Mouse (Mus musculus): ENCODE measurements around the gene Btg4.
"Not testable (repeated sequence)": the region's sequence is repeated elsewhere in the genome, so short reads cannot be mapped to it uniquely, and the experiment has no call there.

The Btg4 gene

GRCm38 (mm10) chr9:51093697-51094096 lies 33.0 kb downstream of the Btg4 start:
- no peak for DNase-seq (ENCODE audit: low spot score)

- DNase-seq (ENCODE audit: low spot score): no peak
Observed at GRCm38 (mm10) chr9:51096306-51096705, 35.6 kb downstream of the Btg4 start.

- peak; percentile 60 for DNase-seq (ENCODE audit: low spot score)
Observed at GRCm38 (mm10) chr9:51101756-51102425, 41.2 kb downstream of the Btg4 start, which contains the start of gene 4833427G06Rik. Gene 4833427G06Rik, minus strand, starts transcription at chr9:51102078.

GRCm38 (mm10) chr9:51102963-51103807 lies 42.5 kb downstream of the Btg4 start:
- DNase-seq (ENCODE audit: low spot score): peak; percentile 38

- peak; percentile 35 for DNase-seq (ENCODE audit: low spot score)
Observed at GRCm38 (mm10) chr9:51103808-51104514, 43.3 kb downstream of the Btg4 start.

- DNase-seq (ENCODE audit: low spot score): no peak
Observed at GRCm38 (mm10) chr9:51105751-51106150, 45.0 kb downstream of the Btg4 start.

- DNase-seq (ENCODE audit: low spot score): no peak
Observed at GRCm38 (mm10) chr9:51114767-51115166, 54.1 kb downstream of the Btg4 start.

- no peak for DNase-seq (ENCODE audit: low spot score)
Observed at GRCm38 (mm10) chr9:51136985-51137384, 76.3 kb downstream of the Btg4 start.

GRCm38 (mm10) chr9:51137432-51137831 lies 76.7 kb downstream of the Btg4 start:
- DNase-seq (ENCODE audit: low spot score): no peak

GRCm38 (mm10) chr9:51137836-51138235 lies 77.1 kb downstream of the Btg4 start:
- no peak for DNase-seq (ENCODE audit: low spot score)

- no peak for DNase-seq (ENCODE audit: low spot score)
Observed at GRCm38 (mm10) chr9:51138301-51138700, 77.6 kb downstream of the Btg4 start.

- not testable (repeated sequence) for DNase-seq (ENCODE audit: low spot score)
Observed at GRCm38 (mm10) chr9:51139401-51139800, 78.7 kb downstream of the Btg4 start.

- DNase-seq (ENCODE audit: low spot score): no peak
Observed at GRCm38 (mm10) chr9:51140711-51141110, 80.0 kb downstream of the Btg4 start.

GRCm38 (mm10) chr9:51143437-51143836 lies 82.7 kb downstream of the Btg4 start:
- DNase-seq (ENCODE audit: low spot score): no peak

GRCm38 (mm10) chr9:51144218-51144617 lies 83.5 kb downstream of the Btg4 start:
- DNase-seq (ENCODE audit: low spot score): no peak

GRCm38 (mm10) chr9:51146496-51146895 lies 85.8 kb downstream of the Btg4 start:
- no peak for DNase-seq (ENCODE audit: low spot score)

GRCm38 (mm10) chr9:51147294-51147693 lies 86.6 kb downstream of the Btg4 start:
- no peak for DNase-seq (ENCODE audit: low spot score)

GRCm38 (mm10) chr9:51152079-51152752 lies 91.5 kb downstream of the Btg4 start:
- DNase-seq (ENCODE audit: low spot score): no peak

GRCm38 (mm10) chr9:51161771-51162388 lies 101.2 kb downstream of the Btg4 start:
- DNase-seq (ENCODE audit: low spot score): peak; percentile 57

- DNase-seq (ENCODE audit: low spot score): no peak
Observed at GRCm38 (mm10) chr9:51163989-51164388, 103.3 kb downstream of the Btg4 start.

Measured in ovary, adult 18-20 months (tissue).